Mouse (Mus musculus): Measurements from ENCODE around the gene Slmap. TPM values are rescaled to one million over a fixed set of nuclear protein-coding genes. Genes with fewer than 3 reads are reported as not detected.
"Not testable (repeated sequence)": the region's sequence is repeated elsewhere in the genome, so short reads cannot be mapped to it uniquely, and the experiment has no call there.

The Slmap gene
- total RNA-seq, 2 experiments from 2014 or later: 56.8 to 91.7 TPM

DNA sequence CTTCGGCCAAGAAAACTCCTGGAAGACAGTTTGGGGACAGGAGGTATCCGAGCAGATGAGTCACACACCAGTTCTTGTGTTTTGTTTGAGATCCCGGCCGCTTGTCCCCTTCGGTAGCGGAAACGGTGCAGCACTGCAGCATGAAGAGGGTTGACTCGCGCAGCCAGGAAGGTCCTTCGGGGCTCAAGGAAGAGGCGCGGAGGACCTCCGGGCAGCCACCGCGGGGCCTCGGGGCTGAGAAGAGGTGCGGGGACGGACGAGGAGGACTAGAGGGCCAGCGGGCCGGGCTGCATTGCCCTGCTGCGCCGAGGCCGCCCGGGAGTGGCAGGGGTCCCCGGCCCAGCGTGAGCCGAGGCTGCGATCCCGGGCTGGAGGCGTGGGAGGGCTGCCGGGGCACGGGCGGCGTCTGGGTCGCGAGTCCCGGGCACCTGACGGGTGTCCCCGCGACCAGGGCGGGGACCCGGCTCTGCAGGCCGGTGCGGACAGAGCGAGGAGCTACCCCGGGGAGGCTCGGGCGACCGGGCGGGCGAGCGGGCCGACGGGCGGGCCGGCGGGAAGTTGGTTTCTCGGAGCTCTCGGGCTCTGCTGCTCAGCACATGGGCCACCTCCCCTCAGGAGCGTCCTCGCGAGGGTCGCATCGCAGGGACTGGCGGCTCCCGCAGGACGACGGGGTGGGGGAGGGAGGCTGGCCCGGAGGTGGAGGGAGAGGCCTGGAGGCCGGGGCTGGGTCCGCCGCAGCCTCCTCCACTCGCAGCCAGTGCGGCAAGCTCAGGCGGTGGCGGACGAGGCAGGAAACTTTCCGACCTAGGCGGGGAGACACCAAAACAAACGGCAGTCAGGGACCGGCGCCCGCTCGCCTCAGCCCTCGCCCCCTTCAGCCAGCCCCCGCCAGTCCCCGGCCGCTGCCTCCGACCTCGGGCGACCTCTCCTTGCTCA is 642 bp downstream of the Slmap start:
- peak; percentile 21 for ATAC-seq (replicated peaks; ENCODE audit: poor library complexity)

DNA sequence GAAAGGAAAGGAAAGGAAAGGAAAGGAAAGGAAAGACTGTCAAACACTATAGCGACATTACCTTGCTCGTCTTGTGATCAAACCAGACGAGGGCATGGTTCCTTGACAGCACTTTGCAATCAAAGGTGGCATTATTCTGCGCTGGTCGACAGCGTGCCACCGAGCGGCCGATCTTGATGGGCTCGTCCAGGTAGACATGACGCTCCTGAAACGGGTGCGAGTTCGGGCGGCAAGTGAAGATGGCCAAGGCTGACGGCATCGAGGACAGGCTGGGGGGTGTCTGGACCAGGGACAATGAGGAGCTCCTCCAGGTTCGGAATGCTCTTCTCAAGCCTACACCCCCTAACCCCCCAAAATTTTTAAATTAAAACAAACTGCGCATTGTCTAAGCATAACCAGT is 1.5 kb downstream of the Slmap start:
- ATAC-seq (replicated peaks; ENCODE audit: poor library complexity): no peak

DNA sequence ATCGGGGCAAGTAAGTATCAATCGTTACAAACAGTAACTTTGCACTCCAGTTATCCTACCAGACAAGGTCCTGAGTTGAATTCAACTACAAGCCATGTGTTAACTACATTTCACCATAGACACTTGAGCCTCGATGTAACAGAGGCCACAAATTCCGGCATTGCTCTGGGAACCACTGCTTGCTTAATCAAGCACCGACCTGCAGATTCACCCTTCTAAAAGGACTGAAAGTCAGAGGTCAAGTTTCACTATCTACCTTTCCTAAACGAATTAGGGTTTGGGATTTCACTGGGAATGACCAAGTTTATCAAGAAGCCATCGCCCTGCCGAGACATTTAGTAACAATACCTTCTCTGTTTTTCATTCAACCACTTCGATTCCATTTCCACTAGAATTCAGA is 2.0 kb downstream of the Slmap start:
- peak; percentile 33 for ATAC-seq (replicated peaks; ENCODE audit: poor library complexity)

DNA sequence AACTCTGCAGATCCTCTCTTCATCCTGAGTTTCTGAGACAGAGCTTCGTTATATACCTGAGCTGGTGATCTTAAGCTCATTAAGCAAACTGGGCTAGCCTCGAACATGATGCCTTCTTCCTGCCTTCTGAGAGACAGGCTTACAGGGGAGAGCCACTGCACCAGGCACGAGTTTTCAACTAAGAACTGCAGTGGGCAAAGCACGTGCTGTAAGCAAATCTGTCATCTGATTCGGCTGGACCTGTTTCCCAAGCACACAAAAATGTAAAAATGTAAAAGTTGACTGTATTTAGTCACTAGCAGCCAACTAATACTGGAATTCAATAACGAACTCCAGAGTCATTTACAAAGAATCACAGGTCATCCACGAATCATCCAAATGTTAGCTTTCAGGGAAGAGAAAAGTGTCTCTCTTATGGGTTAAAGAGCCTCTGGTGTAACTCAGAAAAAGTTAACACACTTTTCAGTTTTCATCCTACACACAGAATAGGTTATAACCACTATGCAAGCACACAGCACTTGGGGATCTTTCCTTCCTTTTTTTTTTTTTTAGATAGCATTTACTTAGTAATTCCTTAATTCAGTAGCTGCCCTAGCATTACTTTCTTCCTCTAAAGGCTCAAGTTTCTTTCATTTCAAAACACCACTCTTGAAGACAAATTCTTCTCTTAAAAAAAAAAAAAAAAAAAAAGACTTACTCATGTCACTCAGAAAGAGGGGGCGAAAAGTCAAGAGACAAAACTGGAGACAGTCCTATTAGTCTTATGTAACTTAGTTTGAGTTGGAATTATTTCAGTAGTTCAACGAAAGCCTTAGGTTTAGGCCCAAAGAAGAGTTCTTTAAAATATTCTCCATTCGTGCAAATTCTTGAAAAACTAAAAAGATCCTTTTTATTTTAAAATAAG is 3.1 kb downstream of the Slmap start:
- no peak for ATAC-seq (replicated peaks; ENCODE audit: poor library complexity)

DNA sequence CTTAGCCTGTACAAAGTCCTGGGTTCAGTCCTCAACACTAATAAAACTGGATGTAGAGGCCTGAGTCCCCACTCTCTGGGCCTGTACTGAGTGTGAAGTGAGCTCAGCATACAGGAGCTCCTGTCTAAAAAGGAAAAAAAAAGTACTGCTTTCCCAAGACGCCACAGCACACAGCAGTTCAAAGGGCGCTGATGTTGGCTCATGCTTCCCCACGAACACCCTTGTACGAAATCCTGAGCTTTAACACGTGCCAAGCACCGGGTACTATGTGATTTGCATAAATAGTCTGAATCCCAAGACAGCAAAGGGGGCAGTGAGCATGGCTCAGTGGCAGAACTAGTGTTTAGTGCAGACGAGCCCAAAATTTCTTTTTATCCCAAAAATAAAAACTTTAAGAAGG is 4.4 kb downstream of the Slmap start:
- no peak for ATAC-seq (replicated peaks; ENCODE audit: poor library complexity)

DNA sequence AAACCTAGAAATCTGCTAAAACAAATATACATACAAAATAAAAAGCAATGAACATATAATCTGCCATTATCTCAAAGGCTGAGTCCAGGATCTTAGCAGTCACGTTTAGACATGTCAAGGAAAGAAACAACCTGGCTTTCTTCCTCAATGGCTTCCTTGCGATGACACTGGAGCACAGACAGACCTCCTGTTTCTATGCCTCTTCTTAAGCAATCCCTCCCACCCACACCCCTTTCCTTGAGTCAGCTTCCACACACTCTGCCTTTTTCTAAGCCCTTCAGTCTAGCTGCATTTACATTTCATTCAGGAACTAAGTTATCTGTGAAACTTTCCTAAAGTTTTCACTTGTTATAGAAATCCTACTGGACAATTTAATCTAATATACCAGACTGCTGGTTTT is 6.4 kb downstream of the Slmap start:
- no peak for ATAC-seq (replicated peaks; ENCODE audit: poor library complexity)

DNA sequence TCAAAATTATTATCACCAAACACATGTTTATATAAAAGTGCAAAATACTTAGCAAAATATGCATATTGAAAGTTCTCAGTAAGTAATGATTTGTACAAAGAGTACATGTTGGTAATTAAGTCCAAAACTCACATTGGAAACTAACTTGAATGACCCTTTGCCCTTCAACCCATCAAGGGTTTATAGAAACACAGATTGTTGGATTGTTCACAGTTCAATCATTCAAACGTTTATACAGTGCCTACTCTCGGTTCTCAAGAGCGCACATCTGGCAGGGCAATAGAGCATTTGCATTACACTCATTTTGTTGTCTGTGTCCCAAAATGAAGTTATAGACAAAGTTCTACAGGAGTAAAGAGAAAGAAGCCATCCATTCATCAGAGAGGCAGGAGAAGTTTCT is 8.8 kb downstream of the Slmap start:
- ATAC-seq (replicated peaks; ENCODE audit: poor library complexity): no peak

DNA sequence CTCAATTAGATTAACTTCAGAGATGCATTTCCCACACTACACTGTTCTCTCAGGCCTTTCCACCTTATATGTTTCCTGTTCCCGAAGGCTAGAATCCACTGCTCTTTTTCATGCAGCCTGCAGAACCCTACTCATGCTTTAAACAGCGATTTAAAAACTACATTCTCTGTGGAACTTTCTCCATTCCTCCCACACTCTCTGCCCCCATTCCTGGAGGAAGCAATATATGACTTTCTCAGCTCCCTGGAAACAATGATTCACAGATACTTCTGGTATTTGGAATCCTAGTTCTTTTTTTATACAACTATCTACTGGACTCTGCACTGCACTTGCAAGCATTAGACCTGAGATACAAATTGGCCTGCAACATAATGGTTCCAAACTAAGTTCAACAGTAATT is 11.6 kb downstream of the Slmap start:
- ATAC-seq (replicated peaks; ENCODE audit: poor library complexity): no peak

DNA sequence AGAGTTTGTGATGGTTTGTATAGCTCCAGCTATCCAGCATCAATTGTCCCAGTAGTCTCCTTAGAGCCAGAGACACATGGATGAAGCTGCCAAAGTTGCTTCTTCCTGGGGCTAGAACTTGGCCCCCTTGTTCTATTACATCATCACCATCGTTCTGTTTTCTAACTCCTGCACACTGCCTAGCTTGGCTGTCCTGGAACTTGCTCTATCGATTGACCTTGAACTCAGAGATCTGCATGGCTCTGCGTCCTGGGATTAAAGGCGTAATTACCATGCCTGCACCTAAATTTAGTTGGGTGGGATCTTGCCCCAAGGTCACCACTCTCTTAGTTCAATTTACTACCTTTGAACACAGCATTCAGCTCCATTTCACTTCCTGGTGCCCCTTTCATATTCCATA is 14.9 kb downstream of the Slmap start:
- no peak for ATAC-seq (replicated peaks; ENCODE audit: poor library complexity)

DNA sequence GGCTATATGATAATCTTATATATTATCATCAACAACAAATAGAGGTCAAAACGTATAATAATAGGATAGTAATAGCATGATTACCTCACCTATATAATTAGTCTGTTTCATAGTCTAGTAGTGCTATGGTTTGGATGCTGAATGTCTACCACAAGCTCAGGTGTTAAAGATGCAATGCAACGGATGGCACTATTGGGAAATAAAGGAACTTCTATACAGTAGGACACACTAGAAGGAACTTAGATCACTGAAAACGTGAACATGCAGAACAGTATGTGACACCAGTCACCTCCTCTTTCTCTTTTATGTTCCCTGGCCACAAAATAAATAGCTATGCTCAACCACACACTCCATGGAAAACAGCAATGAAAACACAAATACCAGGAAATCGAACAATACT is 16.9 kb downstream of the Slmap start:
- ATAC-seq (replicated peaks; ENCODE audit: poor library complexity): peak; percentile 56; the same call in 1 of the 2 replicates

DNA sequence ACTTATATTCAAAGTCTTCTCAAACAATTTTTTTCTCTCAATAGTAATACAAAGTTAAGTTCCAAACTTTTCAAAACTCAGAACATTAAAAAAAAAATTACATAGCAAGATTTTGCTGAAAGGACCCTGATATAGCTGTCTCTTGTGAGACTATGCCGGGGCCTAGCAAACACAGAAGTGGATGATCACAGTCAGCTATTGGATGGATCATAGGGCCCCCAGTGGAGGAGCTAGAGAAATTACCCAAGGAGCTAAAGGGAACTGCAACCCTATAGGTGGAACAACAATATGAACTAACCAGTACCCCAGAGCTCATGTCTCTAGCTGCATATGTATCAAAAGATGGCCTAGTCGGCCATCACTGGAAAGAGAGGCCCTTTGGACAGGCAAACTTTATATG is 18.5 kb downstream of the Slmap start:
- not testable (repeated sequence) for ATAC-seq (replicated peaks; ENCODE audit: poor library complexity)

DNA sequence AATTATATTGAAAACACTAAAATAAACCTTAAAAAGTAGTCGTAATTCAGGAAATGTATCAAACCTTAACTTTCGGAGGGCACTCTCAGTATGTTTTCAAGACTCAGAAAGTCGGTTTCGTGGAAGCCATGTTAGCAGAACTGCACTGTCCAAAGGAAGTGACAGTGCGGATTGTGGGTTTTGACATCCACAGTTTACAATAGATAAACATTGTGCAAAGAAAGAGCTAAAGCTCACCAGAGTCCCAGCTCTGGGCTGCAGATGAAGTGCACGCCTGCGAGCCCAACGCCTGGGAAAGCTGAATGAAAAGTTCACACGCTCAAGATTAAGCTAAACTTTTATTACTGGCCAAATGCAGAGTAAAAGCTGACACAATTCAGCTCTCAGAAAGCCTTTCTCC is 18.9 kb downstream of the Slmap start:
- ATAC-seq (replicated peaks; ENCODE audit: poor library complexity): peak; percentile 98

DNA sequence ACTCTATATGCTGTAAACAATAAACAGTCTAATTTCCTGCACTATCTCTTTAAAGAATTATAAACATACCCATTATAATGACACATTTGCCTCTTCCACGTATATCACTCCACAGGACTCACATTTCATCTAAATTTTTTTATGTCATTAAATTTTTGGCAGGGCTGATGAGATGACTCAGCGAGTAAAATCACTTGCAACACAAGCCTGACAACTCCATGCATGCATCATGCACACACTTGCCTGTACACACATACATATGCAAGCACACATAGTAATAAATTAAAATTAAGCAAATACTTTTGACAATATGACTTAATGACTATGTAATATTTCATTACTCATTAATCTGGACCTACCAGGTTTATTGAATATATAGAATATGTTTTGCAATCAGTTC is 24.2 kb downstream of the Slmap start:
- no peak for ATAC-seq (replicated peaks; ENCODE audit: poor library complexity)

DNA sequence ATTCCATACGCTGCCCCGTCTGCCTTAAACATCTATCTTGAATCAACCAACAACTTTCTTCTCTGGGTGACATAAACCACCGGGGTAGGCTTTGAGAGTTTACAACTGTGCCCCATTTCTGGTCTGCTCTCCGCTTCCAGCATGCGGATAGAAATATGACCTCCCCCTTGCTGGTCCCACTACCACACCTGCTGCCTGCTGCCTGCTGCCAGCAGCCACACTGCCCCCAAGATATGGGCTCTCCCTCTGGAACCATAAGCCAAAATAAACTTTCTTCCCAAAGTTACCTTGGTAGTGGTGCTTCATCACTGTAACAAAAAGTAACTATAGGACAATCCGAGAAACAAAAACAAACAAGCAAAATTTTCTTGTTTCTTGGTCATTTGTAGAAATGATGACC is 26.6 kb downstream of the Slmap start:
- ATAC-seq (replicated peaks; ENCODE audit: poor library complexity): no peak

DNA sequence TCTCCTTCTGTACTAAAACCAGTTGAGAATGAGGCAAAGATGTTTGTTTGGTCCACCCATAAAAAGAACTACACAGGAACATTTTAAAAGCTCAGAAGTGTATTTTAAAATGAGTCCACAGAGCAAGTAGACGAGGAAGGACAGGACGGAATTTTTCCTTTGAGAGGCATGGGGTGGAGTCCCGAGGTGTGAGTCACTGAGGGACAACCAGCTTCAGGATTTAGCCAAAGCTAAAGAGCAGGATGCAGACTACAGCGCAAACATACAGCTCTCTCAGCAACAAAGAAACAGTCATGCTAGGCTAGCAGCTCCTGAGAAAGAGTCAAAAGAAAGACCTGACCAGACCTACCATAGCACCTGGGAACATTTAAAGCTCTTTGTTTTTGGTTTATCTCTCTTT is 27.4 kb downstream of the Slmap start:
- ATAC-seq (replicated peaks; ENCODE audit: poor library complexity): no peak

DNA sequence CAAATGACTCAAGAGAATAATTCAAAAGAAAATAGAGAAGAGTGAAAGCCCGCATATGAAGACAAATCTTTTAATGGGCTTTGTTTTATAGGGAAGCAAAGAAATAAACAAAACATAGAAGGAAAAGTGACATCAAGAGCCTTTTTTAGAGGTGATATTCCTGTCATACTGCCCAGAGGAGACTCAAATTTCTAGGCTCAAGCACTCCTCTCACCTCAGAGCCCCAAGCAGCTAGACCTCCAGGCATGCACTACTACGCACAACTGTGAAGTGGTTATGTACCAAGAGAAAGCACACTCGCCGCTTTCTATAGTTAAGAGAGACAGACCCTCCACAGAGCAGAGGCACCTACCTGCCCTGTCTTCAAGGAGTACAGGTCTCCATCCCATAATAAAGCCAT is 30.2 kb downstream of the Slmap start:
- no peak for ATAC-seq (replicated peaks; ENCODE audit: poor library complexity)

DNA sequence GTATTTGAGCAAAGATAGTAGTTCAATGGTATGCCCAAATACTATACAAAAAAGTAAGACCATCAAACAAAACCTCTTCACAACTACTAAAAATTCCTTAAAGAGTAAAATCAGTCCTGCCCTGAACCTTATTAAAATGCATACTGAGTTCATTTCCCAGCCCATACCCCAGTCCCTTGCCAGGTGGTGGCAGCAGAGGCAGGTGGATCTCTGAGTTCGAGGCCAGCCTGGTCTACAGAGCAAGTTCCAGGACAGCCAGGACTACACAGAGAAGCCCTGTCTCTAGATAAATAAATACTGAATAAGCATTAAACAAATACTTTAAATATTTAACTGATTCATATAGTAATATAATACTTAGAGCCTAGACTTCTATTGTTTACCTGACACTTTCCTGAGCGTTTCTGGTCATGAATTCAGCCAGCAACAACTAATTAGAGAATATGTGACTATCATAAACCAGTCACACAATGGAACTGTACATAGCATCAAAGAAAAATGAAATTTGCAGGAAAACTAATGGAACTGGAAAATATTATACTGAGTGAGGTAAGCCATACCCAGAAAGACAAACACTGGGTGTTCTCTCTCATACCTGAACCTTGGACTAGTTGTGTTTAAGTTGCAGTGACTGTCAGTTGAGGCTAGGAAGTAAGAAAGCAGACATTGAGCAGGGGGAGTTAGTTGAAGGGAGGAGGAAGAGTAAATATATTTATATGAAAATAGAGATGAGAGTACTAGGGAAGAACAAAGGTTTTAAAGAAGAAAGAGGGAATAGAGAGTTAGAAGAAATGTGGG is 34.4 kb downstream of the Slmap start:
- no peak for ATAC-seq (replicated peaks; ENCODE audit: poor library complexity)

DNA sequence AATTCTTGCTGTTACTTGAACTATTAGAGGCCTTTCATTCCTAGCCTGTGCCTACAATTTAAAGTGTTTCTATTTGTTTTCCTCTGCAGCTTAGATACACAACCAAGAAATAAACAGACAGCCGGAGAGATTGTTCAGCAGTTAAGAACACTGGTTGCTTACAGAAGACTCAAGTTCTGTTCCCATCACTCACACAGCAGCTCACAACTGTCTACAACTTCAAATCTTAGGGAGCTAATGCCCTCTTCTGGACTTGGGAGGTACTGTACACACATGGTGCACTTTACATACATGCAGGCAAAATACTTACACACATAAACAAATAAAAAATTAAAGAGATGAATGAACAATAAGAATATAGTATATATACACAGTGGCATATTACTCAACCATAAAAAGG is 39.7 kb downstream of the Slmap start:
- 0 out of 2 replicates have a peak, but pooled peaks have one; percentile 44 for ATAC-seq (replicated peaks; ENCODE audit: poor library complexity)

DNA sequence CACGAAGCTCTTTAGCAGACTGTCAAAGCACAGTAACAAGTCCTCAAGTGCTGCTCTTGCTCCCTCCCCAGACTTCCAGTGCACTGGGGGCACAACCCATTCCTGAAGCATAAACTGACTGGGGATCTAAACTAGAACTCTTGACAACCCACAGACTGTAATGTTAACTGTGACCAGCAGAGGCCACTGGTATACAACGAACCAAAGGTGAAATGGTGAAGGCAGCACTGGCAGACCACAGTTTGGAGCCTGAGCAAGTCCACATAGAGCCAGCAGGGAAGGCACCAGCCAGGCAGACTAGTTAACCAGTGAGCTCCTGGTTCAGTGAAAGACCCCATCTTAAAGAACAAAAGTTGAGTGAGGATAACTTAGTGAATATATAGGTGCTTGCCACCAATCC is 43.6 kb downstream of the Slmap start:
- ATAC-seq (replicated peaks; ENCODE audit: poor library complexity): peak; percentile 99

DNA sequence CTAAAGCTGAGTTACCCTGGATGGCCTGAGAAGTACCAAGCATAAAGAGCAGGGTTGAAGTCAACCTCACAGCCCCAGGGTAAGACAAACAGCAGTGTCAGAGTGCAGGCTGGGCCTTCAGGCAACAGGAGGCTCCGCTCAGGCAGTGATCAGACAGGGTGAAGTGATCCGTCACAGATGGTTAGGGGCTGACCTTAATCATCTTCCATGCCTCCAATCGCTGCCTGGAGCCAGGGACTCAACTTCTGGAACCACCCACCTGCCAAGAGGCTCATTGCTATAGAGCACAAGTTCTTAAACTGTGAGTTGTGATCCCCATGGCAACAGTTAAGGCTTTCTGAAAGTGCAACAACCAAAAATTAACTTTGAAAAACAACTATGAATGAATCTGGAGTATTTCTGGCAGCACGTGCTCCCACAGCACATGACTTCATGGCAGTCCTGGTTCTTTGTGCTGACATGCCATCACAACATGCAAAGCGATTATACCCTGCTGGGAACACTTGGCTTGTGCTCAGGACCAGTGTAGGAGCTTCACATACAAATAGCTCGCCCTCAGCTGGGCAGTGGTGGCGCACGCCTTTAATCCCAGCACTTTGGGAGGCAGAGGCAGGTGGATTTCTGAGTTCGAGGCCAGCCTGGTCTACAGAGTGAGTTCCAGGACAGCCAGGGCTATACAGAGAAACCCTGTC is 46.3 kb downstream of the Slmap start:
- ATAC-seq (replicated peaks; ENCODE audit: poor library complexity): no peak

Data from megakaryocyte progenitor cell, adult 5-6 weeks (primary cell).